Mouse (Mus musculus): Measurements from ENCODE around the gene Plb1.

DNA sequence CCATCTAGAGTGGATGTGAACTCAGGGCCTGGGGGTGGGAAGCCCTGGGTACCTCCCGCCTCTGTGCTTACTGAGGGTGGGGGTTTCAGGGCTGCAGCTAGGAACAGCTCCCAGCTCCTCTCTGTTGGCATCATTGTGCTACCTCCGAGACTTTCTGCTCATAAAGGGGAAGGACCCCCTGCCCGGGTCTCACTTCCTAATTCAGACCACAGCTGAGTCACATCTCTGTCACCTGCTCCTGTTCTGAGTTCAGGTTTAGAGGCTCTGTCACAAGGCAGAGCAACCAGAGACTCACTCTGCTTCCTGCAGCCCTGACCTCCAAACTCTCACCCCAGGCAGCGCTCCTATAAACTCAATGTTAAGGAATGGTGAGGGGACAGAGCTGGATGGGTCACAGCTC is 53.8 kb downstream of the Plb1 start:
- no peak for TF ChIP-seq CTCF (IDR thresholded peaks at IDR 0.05; ENCODE audit: insufficient read depth, low read length)
- TF ChIP-seq POLR2A (IDR thresholded peaks at IDR 0.05; ENCODE audit: borderline replicate concordance, extremely low read depth, low read depth, low read length) = no peak

Data from lung, adult 2 months (tissue).